Mouse (Mus musculus) stomach, postnatal 0 days (tissue): ENCODE measurements around the gene Serpinh1.

Experiments
- CTCF ChIP-seq: IDR thresholded peaks from 2 replicates; pipeline ENCODE4 v1.5.1; 2016; ENCODE audit warnings: antibody characterized with exemption, low read depth, mild to moderate bottlenecking, moderate library complexity
- EP300 ChIP-seq: optimal IDR thresholded peaks from 2 replicates; pipeline ENCODE3; 2016; ENCODE audit warnings: antibody characterized with exemption

DNA sequence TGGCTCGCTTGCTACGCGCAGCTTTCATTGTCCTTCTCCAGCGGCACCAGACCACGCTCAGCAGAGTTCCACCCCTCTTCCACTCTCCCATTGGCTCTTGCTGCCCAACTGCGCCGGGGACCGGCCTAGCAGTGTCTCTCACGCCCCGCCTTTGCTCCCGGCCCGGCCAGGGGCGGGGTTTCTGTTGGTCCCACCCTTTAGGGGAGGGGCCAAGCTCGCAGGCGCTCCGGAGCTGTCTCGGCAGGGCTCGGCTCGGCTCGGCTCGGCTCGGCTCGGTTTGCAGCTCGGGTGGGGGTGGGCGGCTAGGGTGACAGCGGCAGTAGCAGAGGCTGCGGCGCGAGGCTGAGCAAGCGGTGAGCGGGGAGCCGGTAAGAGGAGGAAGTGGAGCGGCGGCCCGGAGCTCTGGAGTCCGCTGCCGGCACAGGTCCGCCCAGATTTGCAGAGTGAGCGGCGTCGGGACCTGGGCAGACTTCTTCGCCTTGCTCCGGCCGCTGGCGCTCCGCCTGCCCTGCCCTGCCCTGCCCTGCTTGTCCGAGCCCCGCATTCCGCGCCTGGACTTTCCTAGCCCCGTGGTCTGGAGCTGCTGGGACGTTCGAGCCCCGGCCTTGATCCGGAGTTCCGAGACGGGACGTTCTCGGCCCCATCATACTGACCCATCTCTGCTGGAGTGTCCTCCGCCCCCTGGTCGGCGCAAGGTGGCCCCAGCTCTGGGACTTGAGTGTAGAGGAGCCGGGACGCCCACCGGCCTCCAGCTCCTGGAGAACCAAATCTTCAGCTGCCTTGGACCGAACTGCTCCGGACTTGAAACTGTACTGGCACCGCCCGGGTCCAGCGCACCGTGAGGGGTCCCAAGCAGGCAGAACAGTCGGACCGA, 28.4 kb upstream of the Serpinh1 start, which contains the start of gene Gdpd5:
- TF ChIP-seq CTCF (no peak), EP300 (no peak)
